Mouse (Mus musculus): ENCODE measurements around the gene Pnmal2. TPM values are rescaled to one million over a fixed set of nuclear protein-coding genes. Genes with fewer than 3 reads are reported as not detected.

The Pnmal2 gene
- polyA plus RNA-seq, 1 experiment = 2.0 TPM

- Histone ChIP-seq H3K4me3 (replicated peaks; ENCODE audit: extremely low read depth, low read depth, low read length) (no peak overlapping the region), H3K4me1 (ENCODE audit: control insufficient read depth, insufficient read depth, low read length) (peaks cover 9% of the 10 kb centered on the region; the same call in 1 of the 2 replicates)
- DNase-seq = no peak
- WGBS = 16% methylated on average over 7 of the region's 7 CpGs
- TF ChIP-seq POLR2A (IDR thresholded peaks at IDR 0.05; ENCODE audit: borderline replicate concordance, extremely low read depth, low read depth, low read length) (no peak), CTCF (IDR thresholded peaks at IDR 0.05; ENCODE audit: insufficient read depth, low read length) (no peak)
Measured at GRCm38 (mm10) chr7:16907842-16908241, 36.6 kb upstream of the Pnmal2 start.

- no peak overlapping the region for H3K4me3 ChIP-seq (replicated peaks; ENCODE audit: extremely low read depth, low read depth, low read length)
- peaks cover 9% of the 10 kb centered on the region; the same call in 1 of the 2 replicates for H3K4me1 ChIP-seq (ENCODE audit: control insufficient read depth, insufficient read depth, low read length)
- WGBS = 26% methylated on average over 11 of the region's 11 CpGs
- TF ChIP-seq POLR2A (IDR thresholded peaks at IDR 0.05; ENCODE audit: borderline replicate concordance, extremely low read depth, low read depth, low read length) (no peak), CTCF (IDR thresholded peaks at IDR 0.05; ENCODE audit: insufficient read depth, low read length) (no peak)
- no peak for DNase-seq
Measured at GRCm38 (mm10) chr7:16908367-16908766, 36.1 kb upstream of the Pnmal2 start.

GRCm38 (mm10) chr7:16908859-16909258, 35.6 kb upstream of the Pnmal2 start:
- WGBS = 67% methylated on average over 11 of the region's 11 CpGs
- no peak overlapping the region for H3K4me3 ChIP-seq (replicated peaks; ENCODE audit: extremely low read depth, low read depth, low read length)
- no peak for DNase-seq
- peaks cover 9% of the 10 kb centered on the region; the same call in 1 of the 2 replicates for H3K4me1 ChIP-seq (ENCODE audit: control insufficient read depth, insufficient read depth, low read length)
- no peak for TF ChIP-seq CTCF (IDR thresholded peaks at IDR 0.05; ENCODE audit: insufficient read depth, low read length)
- no peak for TF ChIP-seq POLR2A (IDR thresholded peaks at IDR 0.05; ENCODE audit: borderline replicate concordance, extremely low read depth, low read depth, low read length)

- no peak for DNase-seq
- WGBS = 26% methylated on average over 10 of the region's 10 CpGs
- Histone ChIP-seq H3K4me1 (ENCODE audit: control insufficient read depth, insufficient read depth, low read length) (peaks cover 9% of the 10 kb centered on the region; the same call in 1 of the 2 replicates), H3K4me3 (replicated peaks; ENCODE audit: extremely low read depth, low read depth, low read length) (no peak overlapping the region)
- no peak for TF ChIP-seq POLR2A (IDR thresholded peaks at IDR 0.05; ENCODE audit: borderline replicate concordance, extremely low read depth, low read depth, low read length)
- no peak for TF ChIP-seq CTCF (IDR thresholded peaks at IDR 0.05; ENCODE audit: insufficient read depth, low read length)
Measured at GRCm38 (mm10) chr7:16909909-16910308, 34.6 kb upstream of the Pnmal2 start.

GRCm38 (mm10) chr7:16911904-16912303, 32.6 kb upstream of the Pnmal2 start:
- DNase-seq = no peak
- Histone ChIP-seq H3K4me3 (replicated peaks; ENCODE audit: extremely low read depth, low read depth, low read length) (no peak overlapping the region), H3K4me1 (ENCODE audit: control insufficient read depth, insufficient read depth, low read length) (peaks cover 6% of the 10 kb centered on the region; the same call in 1 of the 2 replicates)
- TF ChIP-seq POLR2A (IDR thresholded peaks at IDR 0.05; ENCODE audit: borderline replicate concordance, extremely low read depth, low read depth, low read length) (no peak), CTCF (IDR thresholded peaks at IDR 0.05; ENCODE audit: insufficient read depth, low read length) (no peak)
- WGBS = 90% methylated on average over 3 of the region's 3 CpGs

- 63% methylated on average over 6 of the region's 6 CpGs for WGBS
- no peak for TF ChIP-seq CTCF (IDR thresholded peaks at IDR 0.05; ENCODE audit: insufficient read depth, low read length)
- TF ChIP-seq POLR2A (IDR thresholded peaks at IDR 0.05; ENCODE audit: borderline replicate concordance, extremely low read depth, low read depth, low read length) = no peak
- Histone ChIP-seq H3K4me3 (replicated peaks; ENCODE audit: extremely low read depth, low read depth, low read length) (no peak overlapping the region), H3K4me1 (ENCODE audit: control insufficient read depth, insufficient read depth, low read length) (0 out of 2 replicates have a peak, but pooled peaks cover 3% of the 10 kb centered on the region)
- no peak for DNase-seq
Measured at GRCm38 (mm10) chr7:16912360-16912759, 32.1 kb upstream of the Pnmal2 start.

GRCm38 (mm10) chr7:16913806-16914452, 30.6 kb upstream of the Pnmal2 start:
- WGBS = 27% methylated on average over 10 of the region's 10 CpGs
- H3K4me3 ChIP-seq (replicated peaks; ENCODE audit: extremely low read depth, low read depth, low read length) = no peak overlapping the region
- 0 out of 2 replicates have a peak, but pooled peaks have one; percentile 10 for TF ChIP-seq POLR2A (IDR thresholded peaks at IDR 0.05; ENCODE audit: borderline replicate concordance, extremely low read depth, low read depth, low read length)
- peak; percentile 87 for TF ChIP-seq CTCF (IDR thresholded peaks at IDR 0.05; ENCODE audit: insufficient read depth, low read length)
- peak; percentile 66 for DNase-seq
- H3K4me1 ChIP-seq (ENCODE audit: control insufficient read depth, insufficient read depth, low read length) = no peaks in the 10 kb centered on the region

- H3K4me3 ChIP-seq (replicated peaks; ENCODE audit: extremely low read depth, low read depth, low read length) = no peak overlapping the region
- no peak for DNase-seq
- 83% methylated on average over 18 of the region's 18 CpGs for WGBS
- no peaks in the 10 kb centered on the region for H3K4me1 ChIP-seq (ENCODE audit: control insufficient read depth, insufficient read depth, low read length)
- TF ChIP-seq POLR2A (IDR thresholded peaks at IDR 0.05; ENCODE audit: borderline replicate concordance, extremely low read depth, low read depth, low read length) (no peak), CTCF (IDR thresholded peaks at IDR 0.05; ENCODE audit: insufficient read depth, low read length) (no peak)
Measured at GRCm38 (mm10) chr7:16914453-16915343, 29.8 kb upstream of the Pnmal2 start.

- Histone ChIP-seq H3K4me3 (replicated peaks; ENCODE audit: extremely low read depth, low read depth, low read length) (no peak overlapping the region), H3K4me1 (ENCODE audit: control insufficient read depth, insufficient read depth, low read length) (no peaks in the 10 kb centered on the region)
- no peak for TF ChIP-seq POLR2A (IDR thresholded peaks at IDR 0.05; ENCODE audit: borderline replicate concordance, extremely low read depth, low read depth, low read length)
- no peak for TF ChIP-seq CTCF (IDR thresholded peaks at IDR 0.05; ENCODE audit: insufficient read depth, low read length)
- WGBS = 85% methylated on average over 32 of the region's 32 CpGs
- no peak for DNase-seq
Measured at GRCm38 (mm10) chr7:16915461-16916340, 28.8 kb upstream of the Pnmal2 start.

Data from lung, adult 2 months (tissue).